Mouse (Mus musculus) hindbrain, postnatal 0 days (tissue): ENCODE results near the gene Pde9a. TPM values are rescaled to one million over a fixed set of nuclear protein-coding genes. Genes with fewer than 3 reads are reported as not detected.
"Not testable (repeated sequence)": the region's sequence is repeated elsewhere in the genome, so short reads cannot be mapped to it uniquely, and the experiment has no call there.

Experiments
- ATAC-seq: fragments of 200-750 bp; cut with Nextera tagmentation; 2 replicates; pipeline ENCODE4 v1.8.0; 2017; ENCODE audit warnings: mild to moderate bottlenecking, moderate TSS enrichment, moderate library complexity
- DNase-seq: peaks from one replicate; pipeline ENCODE4 v3.0.0-alpha.2; 2015; ENCODE audit warnings: low spot score
- H3K27ac ChIP-seq: fragments of 300-500 bp; sonication (generic); 2 replicates; pipeline ENCODE4 v1.5.1; 2014; ENCODE audit warnings: mild to moderate bottlenecking
- H3K27me3 ChIP-seq: fragments of 300-500 bp; sonication (generic); 2 replicates; pipeline ENCODE4 v1.6.1; 2014; ENCODE audit warnings: low read length, mixed read lengths; ENCODE audit not compliant: insufficient read depth
- H3K36me3 ChIP-seq: fragments of 300-500 bp; sonication (generic); 2 replicates; pipeline ENCODE4 v1.6.1; 2014; ENCODE audit warnings: low read length, mixed read lengths; ENCODE audit not compliant: insufficient read depth
- H3K4me1 ChIP-seq: fragments of 300-500 bp; sonication (generic); 2 replicates; pipeline ENCODE4 v1.6.1; 2014; ENCODE audit warnings: antibody characterized with exemption, low read length, mixed read lengths; ENCODE audit not compliant: insufficient read depth
- H3K4me2 ChIP-seq: fragments of 300-500 bp; sonication (generic); 2 replicates; pipeline ENCODE4 v1.6.1; 2014; ENCODE audit warnings: low read depth, mild to moderate bottlenecking, low read length, moderate library complexity, mixed read lengths
- H3K4me3 ChIP-seq: fragments of 300-500 bp; sonication (generic); 2 replicates; pipeline ENCODE4 v1.5.1; 2014; ENCODE audit warnings: low read length
- H3K9ac ChIP-seq: fragments of 300-500 bp; sonication (generic); replicated peaks from 2 replicates; pipeline ENCODE4 v1.6.1; 2014; ENCODE audit warnings: mild to moderate bottlenecking, low read length, moderate library complexity, mixed read lengths
- H3K9me3 ChIP-seq: fragments of 300-500 bp; sonication (generic); 2 replicates; pipeline ENCODE4 v1.6.1; 2016; ENCODE audit warnings: low read length, mixed read lengths
- CTCF ChIP-seq: IDR thresholded peaks from 2 replicates; pipeline ENCODE4 v1.5.1; 2016; ENCODE audit warnings: antibody characterized with exemption, control low read depth, low read depth
- WGBS: fragments of 180-500 bp; shearing (Covaris S2); extraction: QIAGEN DNeasy Blood & Tissue Kit; methylation state at CpG from one replicate; pipeline ENCODE4 v1.1.7; 2014; 5-methylcytosine and 5-hydroxymethylcytosine counted together
- polyA plus RNA-seq: library from polyadenylated mRNA; unstranded; fragments of >200 nt; fragmentation: Nextera tagmentation; extraction: Ambion mirVana; gene quantifications from 2 replicates; pipeline ENCODE4 v1.2.1, GENCODE M21; 2015
- total RNA-seq: library from RNA; depleted of rRNA; stranded (reverse); fragments of >200 nt; gene quantifications from 2 replicates; pipeline ENCODE4 v1.2.3, GENCODE M21; 2014

The Pde9a gene
- total and polyA plus RNA-seq, 2 experiments from 2014 or later, result 35.2 to 39.8 TPM

DNA sequence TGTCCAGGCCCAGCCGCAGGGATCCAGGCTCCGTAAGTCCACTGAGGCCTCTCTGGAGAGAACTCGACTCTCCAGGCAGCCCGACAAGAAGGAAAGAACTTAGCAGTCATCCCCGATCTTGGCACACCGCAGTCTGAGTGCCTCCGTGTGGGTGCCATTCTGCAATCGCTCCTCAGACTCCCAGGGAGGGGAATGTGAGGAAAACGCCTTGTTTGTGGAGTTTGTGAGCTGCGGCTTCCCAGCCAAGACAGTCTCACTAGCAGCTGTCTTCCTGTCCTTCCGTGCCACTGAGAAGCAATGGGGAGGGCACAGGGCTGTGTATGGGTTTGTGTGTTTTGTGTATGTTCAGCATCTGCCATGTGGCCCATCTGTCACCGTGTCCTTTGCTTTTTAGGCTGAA lies 36.6 kb upstream of the Pde9a start:
- DNase-seq (no peak), ATAC-seq (no peak)
- no peak for TF ChIP-seq CTCF
- Histone ChIP-seq H3K4me1 (no peaks in the 10 kb centered on the region), H3K27ac (0 out of 2 replicates have a peak overlapping the region, but pooled peaks have one; percentile 0), H3K27me3 (no peaks in the 10 kb centered on the region), H3K36me3 (no peaks in the 10 kb centered on the region), H3K4me2 (no peak overlapping the region), H3K9ac (no peak overlapping the region), H3K9me3 (no peaks in the 10 kb centered on the region), H3K4me3 (no peak overlapping the region)
- 56% methylated on average over 12 of the region's 12 CpGs for WGBS

DNA sequence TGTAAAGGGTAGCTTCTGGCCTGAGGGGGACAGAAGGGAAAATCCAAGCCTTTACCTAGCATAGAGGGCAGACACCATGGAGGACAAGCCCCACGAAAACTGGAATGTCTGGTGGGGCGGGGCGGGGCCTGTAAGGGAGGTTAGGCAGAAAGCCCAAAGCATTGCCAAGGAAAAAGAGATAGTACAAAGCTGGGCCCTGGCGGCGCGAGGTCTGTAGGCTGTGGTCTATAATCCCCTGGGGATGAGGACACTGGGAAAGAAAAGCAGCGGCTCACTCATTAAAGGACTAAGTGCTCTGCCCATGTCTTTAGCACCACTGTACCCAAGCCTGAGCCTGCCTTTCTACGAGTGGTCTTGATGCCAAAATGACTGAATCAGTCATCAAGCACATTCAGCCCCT lies 34.0 kb upstream of the Pde9a start:
- no peak overlapping the region for H3K27ac ChIP-seq

GRCm38 (mm10) chr17:31353255-31353654 lies 32.8 kb upstream of the Pde9a start:
- no peak overlapping the region for H3K27ac ChIP-seq
- no peak overlapping the region for H3K9ac ChIP-seq
- no peak for DNase-seq
- no peak overlapping the region for H3K4me2 ChIP-seq
- no peak for ATAC-seq
- peaks cover 8% of the 10 kb centered on the region for H3K4me1 ChIP-seq
- H3K9me3 ChIP-seq, result no peaks in the 10 kb centered on the region
- WGBS, result 66% methylated on average over 2 of the region's 2 CpGs
- H3K36me3 ChIP-seq, result no peaks in the 10 kb centered on the region
- H3K4me3 ChIP-seq, result no peak overlapping the region
- H3K27me3 ChIP-seq, result no peaks in the 10 kb centered on the region
- TF ChIP-seq CTCF, result no peak

More for the DNA sequence above, 34.0 kb upstream of the Pde9a start:
- Histone ChIP-seq H3K4me2 (no peak overlapping the region), H3K36me3 (no peaks in the 10 kb centered on the region), H3K9ac (no peak overlapping the region), H3K27me3 (no peaks in the 10 kb centered on the region), H3K4me1 (peaks cover 8% of the 10 kb centered on the region), H3K4me3 (no peak overlapping the region), H3K9me3 (no peaks in the 10 kb centered on the region)
- ATAC-seq (no peak), DNase-seq (no peak)
- 56% methylated on average over 7 of the region's 8 CpGs for WGBS
- no peak for TF ChIP-seq CTCF

GRCm38 (mm10) chr17:31354684-31355083 lies 31.3 kb upstream of the Pde9a start:
- not testable (repeated sequence) for H3K4me3 ChIP-seq, H3K4me1 ChIP-seq, H3K27ac ChIP-seq, H3K9me3 ChIP-seq, H3K36me3 ChIP-seq, DNase-seq, H3K4me2 ChIP-seq, H3K9ac ChIP-seq, H3K27me3 ChIP-seq, ATAC-seq
- 83% methylated on average over 3 of the region's 3 CpGs for WGBS

GRCm38 (mm10) chr17:31355792-31356502 lies 30.1 kb upstream of the Pde9a start:
- H3K4me3 ChIP-seq, result no peak overlapping the region
- H3K36me3 ChIP-seq, result no peaks in the 10 kb centered on the region
- peak; percentile 35; the same call in 1 of the 2 replicates for ATAC-seq
- TF ChIP-seq CTCF, result no peak
- no peak overlapping the region for H3K4me2 ChIP-seq
- H3K27ac ChIP-seq, result peak overlapping the region; percentile 60
- 40% methylated on average over 8 of the region's 8 CpGs for WGBS
- H3K4me1 ChIP-seq, result peaks cover 14% of the 10 kb centered on the region
- H3K27me3 ChIP-seq, result no peaks in the 10 kb centered on the region
- H3K9ac ChIP-seq, result 0 out of 2 replicates have a peak overlapping the region, but pooled peaks have one; percentile 15
- no peaks in the 10 kb centered on the region for H3K9me3 ChIP-seq
- DNase-seq, result peak; percentile 38

GRCm38 (mm10) chr17:31360582-31360981 lies 25.4 kb upstream of the Pde9a start:
- Histone ChIP-seq H3K27me3 (no peaks in the 10 kb centered on the region), H3K9ac (no peak overlapping the region), H3K27ac (peak overlapping the region; percentile 11; the same call in 1 of the 2 replicates), H3K9me3 (no peaks in the 10 kb centered on the region), H3K36me3 (no peaks in the 10 kb centered on the region), H3K4me1 (peaks cover 28% of the 10 kb centered on the region), H3K4me2 (no peak overlapping the region), H3K4me3 (no peak overlapping the region)
- TF ChIP-seq CTCF, result no peak
- DNase-seq, result peak; percentile 81
- ATAC-seq, result peak; percentile 33; the same call in 1 of the 2 replicates
- 44% methylated on average over 13 of the region's 13 CpGs for WGBS

- DNase-seq, result peak; percentile 54
- no peaks in the 10 kb centered on the region for H3K27me3 ChIP-seq
- H3K4me3 ChIP-seq, result no peak overlapping the region
- H3K4me1 ChIP-seq, result peaks cover 16% of the 10 kb centered on the region
- no peak overlapping the region for H3K4me2 ChIP-seq
- WGBS, result 64% methylated on average over 5 of the region's 5 CpGs
- TF ChIP-seq CTCF, result no peak
- no peaks in the 10 kb centered on the region for H3K36me3 ChIP-seq
- no peak overlapping the region for H3K9ac ChIP-seq
- no peaks in the 10 kb centered on the region for H3K9me3 ChIP-seq
- ATAC-seq, result peak; percentile 76
- H3K27ac ChIP-seq, result no peak overlapping the region
Observed at GRCm38 (mm10) chr17:31365586-31366166, 20.3 kb upstream of the Pde9a start.
